Mouse (Mus musculus): ENCODE measurements around the gene Phpt1. TPM values are rescaled to one million over a fixed set of nuclear protein-coding genes. Genes with fewer than 3 reads are reported as not detected.

The Phpt1 gene
- polyA plus RNA-seq, 1 experiment from 2014 or later, result 31.2 TPM

DNA sequence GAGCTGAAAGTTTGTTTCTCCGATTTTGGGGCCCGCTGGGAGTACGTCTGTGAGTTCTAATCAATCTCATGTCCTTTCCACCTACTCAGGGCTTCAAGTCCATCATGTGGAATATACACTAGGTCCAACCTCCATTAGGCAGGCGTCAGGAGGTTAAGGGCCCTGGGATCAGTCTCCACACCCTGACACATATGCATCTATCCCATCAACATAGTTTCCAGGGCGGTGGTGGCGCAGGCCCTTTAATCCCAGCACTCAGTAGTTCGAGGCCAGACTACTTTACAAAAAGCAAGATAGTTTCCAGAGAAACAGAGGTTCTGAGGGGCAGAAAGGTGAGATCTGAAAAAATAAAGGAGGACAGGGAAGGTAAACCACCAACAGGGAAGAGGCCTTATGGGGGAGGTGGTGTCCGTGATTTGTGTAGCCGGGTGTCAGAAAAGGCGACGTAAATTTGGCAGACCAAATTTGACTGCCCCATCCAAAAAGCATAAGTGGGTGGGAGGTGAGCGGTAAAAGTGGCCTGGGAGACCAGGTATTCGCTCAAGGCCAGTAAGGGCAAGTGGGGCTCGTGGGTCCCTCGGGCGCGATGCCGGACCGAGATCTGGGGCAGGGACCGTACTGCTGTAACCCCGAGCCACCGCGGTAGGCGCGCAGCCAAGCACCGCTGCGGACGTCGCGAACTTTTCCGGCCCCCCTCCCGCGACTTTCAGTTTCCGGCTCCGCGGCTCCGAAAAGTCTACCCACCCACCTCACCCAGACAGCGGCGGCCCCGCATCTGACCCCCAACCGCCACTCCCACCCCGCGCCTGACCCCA, 28.8 kb downstream of the Phpt1 start:
- Histone ChIP-seq H3K36me3 (ENCODE audit: control insufficient read depth, insufficient read depth) (no peaks in the 10 kb centered on the region; the same call in 1 of the 2 replicates), H3K4me1 (ENCODE audit: control insufficient read depth, low read depth, low read length) (peaks cover 16% of the 10 kb centered on the region), H3K27me3 (ENCODE audit: control insufficient read depth, insufficient read depth, low read depth, low read length) (no peaks in the 10 kb centered on the region), H3K9me3 (replicated peaks; ENCODE audit: control insufficient read depth, low read length) (no peaks in the 10 kb centered on the region), H3K27ac (ENCODE audit: low read length) (peak overlapping the region; percentile 76), H3K9ac (ENCODE audit: low read depth, low read length) (peak overlapping the region; percentile 85), H3K4me2 (ENCODE audit: low read depth, low read length) (peak overlapping the region; percentile 83), H3K4me3 (ENCODE audit: low read depth, low read length) (peak overlapping the region; percentile 86)
- peak; percentile 61 for ATAC-seq (ENCODE audit: low read depth)
- 4% methylated on average over 43 of the region's 43 CpGs for WGBS (ENCODE audit: insufficient replicate concordance)

DNA sequence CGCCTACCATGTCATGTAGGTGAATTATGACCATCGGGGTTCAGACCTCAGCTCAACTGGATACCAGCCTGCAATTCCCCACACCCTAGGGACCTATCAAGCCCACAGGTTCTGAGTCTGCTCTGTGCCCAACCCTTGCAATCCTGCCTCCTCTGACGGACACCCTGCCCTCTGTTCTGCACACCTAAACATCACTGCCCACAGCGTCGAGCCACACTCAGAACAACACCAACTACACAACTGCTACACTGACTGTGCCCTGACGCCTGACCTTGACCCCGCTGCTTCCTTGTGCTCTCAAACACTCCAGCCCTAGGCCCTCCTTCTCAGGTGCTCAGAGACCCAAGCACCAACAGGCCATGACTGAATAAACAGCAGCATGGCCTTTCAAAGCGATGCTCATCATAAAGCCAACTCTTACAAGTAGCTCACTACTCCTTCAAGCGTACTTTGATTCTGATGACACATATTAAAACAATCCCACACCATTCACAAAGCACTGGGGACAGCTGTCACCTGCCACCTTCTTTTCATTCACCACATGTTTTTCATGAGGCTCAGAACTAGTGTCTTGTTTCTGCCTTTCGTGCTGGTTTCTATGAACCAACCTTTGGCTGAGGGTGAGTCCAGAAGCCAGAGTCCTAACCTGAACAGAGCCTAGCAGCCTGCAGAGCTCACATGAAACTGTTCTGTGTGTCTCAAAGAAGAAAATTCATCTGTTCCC, 33.2 kb downstream of the Phpt1 start:
- Histone ChIP-seq H3K27ac (ENCODE audit: low read length) (no peak overlapping the region), H3K9me3 (replicated peaks; ENCODE audit: control insufficient read depth, low read length) (no peaks in the 10 kb centered on the region), H3K27me3 (ENCODE audit: control insufficient read depth, insufficient read depth, low read depth, low read length) (no peaks in the 10 kb centered on the region), H3K4me1 (ENCODE audit: control insufficient read depth, low read depth, low read length) (peaks cover 12% of the 10 kb centered on the region), H3K36me3 (ENCODE audit: control insufficient read depth, insufficient read depth) (peaks cover 7% of the 10 kb centered on the region), H3K4me3 (ENCODE audit: low read depth, low read length) (no peak overlapping the region), H3K9ac (ENCODE audit: low read depth, low read length) (no peak overlapping the region), H3K4me2 (ENCODE audit: low read depth, low read length) (no peak overlapping the region)
- 76% methylated on average over 10 of the region's 10 CpGs for WGBS (ENCODE audit: insufficient replicate concordance)
- ATAC-seq (ENCODE audit: low read depth), result no peak

DNA sequence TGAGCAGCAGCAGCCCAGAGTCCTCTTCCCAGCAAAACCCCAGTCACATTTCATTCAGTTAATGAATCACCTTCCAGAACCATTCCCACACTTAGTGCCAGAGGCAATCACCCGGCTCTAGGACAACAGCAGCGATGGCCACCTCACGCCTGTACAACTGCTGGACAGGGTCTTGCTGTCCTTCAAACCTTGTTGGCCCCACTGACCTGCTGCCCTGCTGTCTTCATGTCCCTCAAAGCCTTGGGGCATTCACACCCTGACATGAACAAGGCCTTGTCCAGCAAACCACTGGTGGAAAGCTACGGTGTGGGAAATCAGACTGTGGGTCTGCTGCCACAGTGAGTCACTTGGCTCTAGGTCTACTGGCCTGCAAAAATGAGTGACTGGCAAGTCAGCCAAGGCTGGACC, 34.5 kb downstream of the Phpt1 start:
- ATAC-seq (ENCODE audit: low read depth), result no peak
- Histone ChIP-seq H3K9me3 (replicated peaks; ENCODE audit: control insufficient read depth, low read length) (no peaks in the 10 kb centered on the region), H3K9ac (ENCODE audit: low read depth, low read length) (no peak overlapping the region), H3K36me3 (ENCODE audit: control insufficient read depth, insufficient read depth) (peaks cover 16% of the 10 kb centered on the region), H3K4me3 (ENCODE audit: low read depth, low read length) (no peak overlapping the region), H3K4me1 (ENCODE audit: control insufficient read depth, low read depth, low read length) (peaks cover 6% of the 10 kb centered on the region), H3K4me2 (ENCODE audit: low read depth, low read length) (no peak overlapping the region), H3K27me3 (ENCODE audit: control insufficient read depth, insufficient read depth, low read depth, low read length) (no peaks in the 10 kb centered on the region), H3K27ac (ENCODE audit: low read length) (no peak overlapping the region)
- 86% methylated on average over 4 of the region's 4 CpGs for WGBS (ENCODE audit: insufficient replicate concordance)

DNA sequence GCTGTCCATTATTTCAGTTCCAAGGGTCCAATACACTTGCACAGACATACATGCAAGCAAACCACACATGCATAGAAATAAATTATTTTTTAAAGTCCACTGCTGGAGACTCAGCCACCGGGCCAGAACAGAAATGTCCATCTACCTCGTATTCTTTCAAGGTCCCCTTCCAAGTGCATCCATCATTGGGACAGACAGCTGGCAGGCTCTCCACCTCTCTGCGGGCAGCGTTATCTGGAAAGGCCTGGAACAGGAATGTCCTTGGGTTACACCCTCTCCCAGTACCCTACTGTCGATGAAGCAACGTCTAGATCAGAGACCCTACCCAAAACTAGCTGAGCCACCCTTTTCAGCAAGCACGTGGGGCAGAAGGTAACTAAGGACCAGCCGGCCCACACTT, 38.5 kb downstream of the Phpt1 start:
- ATAC-seq (ENCODE audit: low read depth), result no peak
- WGBS (ENCODE audit: insufficient replicate concordance), result 82% methylated on average over 8 of the region's 8 CpGs
- no peak overlapping the region for H3K4me2 ChIP-seq (ENCODE audit: low read depth, low read length)
- H3K27me3 ChIP-seq (ENCODE audit: control insufficient read depth, insufficient read depth, low read depth, low read length), result no peaks in the 10 kb centered on the region
- H3K9me3 ChIP-seq (replicated peaks; ENCODE audit: control insufficient read depth, low read length), result no peaks in the 10 kb centered on the region
- peaks cover 18% of the 10 kb centered on the region for H3K36me3 ChIP-seq (ENCODE audit: control insufficient read depth, insufficient read depth)
- H3K4me1 ChIP-seq (ENCODE audit: control insufficient read depth, low read depth, low read length), result no peaks in the 10 kb centered on the region
- H3K27ac ChIP-seq (ENCODE audit: low read length), result no peak overlapping the region
- no peak overlapping the region for H3K4me3 ChIP-seq (ENCODE audit: low read depth, low read length)
- H3K9ac ChIP-seq (ENCODE audit: low read depth, low read length), result no peak overlapping the region

DNA sequence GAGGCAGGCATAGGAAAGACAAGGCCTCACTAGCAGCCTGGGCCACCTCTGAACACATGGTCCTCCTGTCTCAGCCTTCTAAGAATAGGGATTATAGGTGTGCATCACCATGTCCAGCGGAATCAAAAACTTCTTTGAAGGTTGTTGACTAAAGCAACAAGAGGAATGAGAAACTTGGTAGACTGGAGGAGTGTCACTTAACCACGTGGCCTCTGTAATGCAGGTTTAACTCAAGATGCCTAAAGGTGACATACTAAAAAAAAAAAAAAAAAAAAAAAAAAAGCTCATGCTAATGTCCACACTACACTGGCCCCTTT, 40.2 kb downstream of the Phpt1 start:
- peaks cover 23% of the 10 kb centered on the region for H3K36me3 ChIP-seq (ENCODE audit: control insufficient read depth, insufficient read depth)
- no peak for ATAC-seq (ENCODE audit: low read depth)

DNA sequence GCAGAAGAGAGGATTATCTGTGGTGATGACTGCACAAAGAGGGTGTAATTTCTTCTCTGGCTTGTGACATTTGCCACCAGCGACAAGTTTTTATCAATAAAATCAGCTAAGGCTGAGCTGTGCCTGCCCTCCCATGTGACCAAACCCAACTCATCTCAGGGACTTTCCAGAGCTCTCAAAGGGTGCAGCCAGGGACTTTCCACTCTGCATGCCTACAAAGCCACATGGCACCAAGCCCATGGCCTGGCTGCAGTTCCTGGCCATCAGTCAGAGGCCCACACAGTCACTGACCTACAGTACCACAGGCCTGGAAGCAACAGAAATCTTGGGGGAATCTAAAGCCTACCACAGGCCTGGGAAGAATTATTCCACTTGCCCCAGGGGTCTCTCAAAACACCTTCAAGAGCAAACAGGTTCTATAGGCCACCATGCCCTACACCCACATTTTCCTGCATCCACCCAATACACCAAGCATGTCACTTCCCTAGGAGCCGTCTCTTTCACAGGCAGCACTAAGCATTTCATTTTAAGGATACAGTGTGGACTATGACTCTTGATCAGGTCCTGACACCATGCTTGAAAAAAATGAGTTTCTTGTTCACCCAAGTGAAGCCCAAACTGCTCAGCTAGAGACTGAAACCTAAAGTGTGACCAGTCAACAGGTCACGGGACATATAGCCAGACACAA, 40.7 kb downstream of the Phpt1 start:
- H3K27me3 ChIP-seq (ENCODE audit: control insufficient read depth, insufficient read depth, low read depth, low read length), result no peaks in the 10 kb centered on the region
- ATAC-seq (ENCODE audit: low read depth), result no peak
- no peak overlapping the region for H3K27ac ChIP-seq (ENCODE audit: low read length)
- H3K4me1 ChIP-seq (ENCODE audit: control insufficient read depth, low read depth, low read length), result no peaks in the 10 kb centered on the region
- no peak overlapping the region for H3K4me3 ChIP-seq (ENCODE audit: low read depth, low read length)
- H3K9me3 ChIP-seq (replicated peaks; ENCODE audit: control insufficient read depth, low read length), result no peaks in the 10 kb centered on the region
- no peak overlapping the region for H3K4me2 ChIP-seq (ENCODE audit: low read depth, low read length)
- peaks cover 23% of the 10 kb centered on the region for H3K36me3 ChIP-seq (ENCODE audit: control insufficient read depth, insufficient read depth)
- WGBS (ENCODE audit: insufficient replicate concordance), result 58% methylated on average over 3 of the region's 3 CpGs
- no peak overlapping the region for H3K9ac ChIP-seq (ENCODE audit: low read depth, low read length)

More for the DNA sequence above, 40.2 kb downstream of the Phpt1 start:
- 83% methylated on average over 2 of the region's 2 CpGs for WGBS (ENCODE audit: insufficient replicate concordance)
- Histone ChIP-seq H3K4me2 (ENCODE audit: low read depth, low read length) (no peak overlapping the region), H3K9ac (ENCODE audit: low read depth, low read length) (no peak overlapping the region), H3K4me1 (ENCODE audit: control insufficient read depth, low read depth, low read length) (no peaks in the 10 kb centered on the region), H3K27me3 (ENCODE audit: control insufficient read depth, insufficient read depth, low read depth, low read length) (no peaks in the 10 kb centered on the region), H3K4me3 (ENCODE audit: low read depth, low read length) (no peak overlapping the region), H3K27ac (ENCODE audit: low read length) (no peak overlapping the region), H3K9me3 (replicated peaks; ENCODE audit: control insufficient read depth, low read length) (no peaks in the 10 kb centered on the region)

DNA sequence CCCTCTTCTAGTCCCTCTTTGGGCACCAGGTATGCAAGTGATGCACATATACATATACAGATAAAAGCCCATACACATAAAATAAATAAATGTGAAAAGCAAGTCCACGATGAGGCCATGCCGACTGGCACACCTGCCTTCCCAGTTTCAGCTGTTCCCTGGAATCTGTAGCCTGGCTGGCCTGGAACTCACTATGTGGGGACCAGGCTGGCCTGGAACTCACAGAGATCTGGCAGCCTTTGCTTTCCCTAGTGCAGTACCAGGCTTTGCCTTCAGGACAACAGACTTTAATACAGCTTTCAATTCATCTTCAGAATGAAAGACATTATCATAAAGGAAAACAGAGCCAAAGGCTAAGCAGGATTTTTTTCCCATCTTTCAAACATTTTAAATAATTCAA, 41.3 kb downstream of the Phpt1 start:
- Histone ChIP-seq H3K36me3 (ENCODE audit: control insufficient read depth, insufficient read depth) (peaks cover 26% of the 10 kb centered on the region), H3K4me3 (ENCODE audit: low read depth, low read length) (no peak overlapping the region), H3K4me1 (ENCODE audit: control insufficient read depth, low read depth, low read length) (no peaks in the 10 kb centered on the region), H3K9me3 (replicated peaks; ENCODE audit: control insufficient read depth, low read length) (no peaks in the 10 kb centered on the region), H3K4me2 (ENCODE audit: low read depth, low read length) (no peak overlapping the region), H3K27ac (ENCODE audit: low read length) (no peak overlapping the region), H3K9ac (ENCODE audit: low read depth, low read length) (no peak overlapping the region), H3K27me3 (ENCODE audit: control insufficient read depth, insufficient read depth, low read depth, low read length) (no peaks in the 10 kb centered on the region)
- ATAC-seq (ENCODE audit: low read depth), result no peak
- WGBS (ENCODE audit: insufficient replicate concordance), result 83% methylated on average over 2 of the region's 2 CpGs

DNA sequence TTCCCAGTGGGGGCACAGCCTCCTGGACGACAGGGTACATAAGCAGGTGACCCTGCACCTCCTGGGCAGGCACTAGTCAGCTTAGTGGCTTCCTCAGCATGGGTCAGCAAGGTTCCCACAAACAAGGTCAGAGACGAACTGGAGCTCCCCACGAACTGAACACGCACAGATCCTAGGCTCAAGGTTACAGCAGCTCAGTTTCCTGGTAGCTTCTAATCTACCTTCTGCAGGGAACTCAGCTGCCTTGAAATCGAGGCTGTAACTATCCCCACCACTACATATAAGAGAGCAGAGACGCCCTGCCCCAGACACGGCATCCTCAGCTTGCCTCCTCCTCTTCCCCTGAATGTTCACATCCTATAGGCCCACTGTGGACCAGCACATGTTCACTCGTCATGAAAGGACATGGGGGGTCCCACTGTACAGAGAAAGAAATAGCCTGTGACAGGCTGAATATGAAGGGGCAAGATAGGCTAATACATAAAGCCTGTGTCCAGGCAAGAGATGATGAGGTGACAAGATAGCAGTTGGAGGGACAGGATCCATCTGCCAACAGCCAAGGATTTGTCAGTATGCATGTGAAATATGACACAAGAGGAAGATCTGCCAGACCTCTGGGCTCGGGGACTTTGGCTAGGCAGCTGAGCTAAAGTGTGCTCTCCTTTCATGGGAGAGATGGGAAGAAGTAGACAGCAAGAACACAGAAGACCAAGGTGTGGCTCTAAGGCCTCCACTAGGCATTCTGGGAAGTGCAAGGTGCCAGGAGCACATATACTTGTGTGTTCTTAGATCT, 48.3 kb downstream of the Phpt1 start:
- no peak for ATAC-seq (ENCODE audit: low read depth)
- Histone ChIP-seq H3K4me2 (ENCODE audit: low read depth, low read length) (no peak overlapping the region), H3K4me3 (ENCODE audit: low read depth, low read length) (no peak overlapping the region), H3K4me1 (ENCODE audit: control insufficient read depth, low read depth, low read length) (no peaks in the 10 kb centered on the region), H3K36me3 (ENCODE audit: control insufficient read depth, insufficient read depth) (peaks cover 50% of the 10 kb centered on the region), H3K27me3 (ENCODE audit: control insufficient read depth, insufficient read depth, low read depth, low read length) (no peaks in the 10 kb centered on the region), H3K27ac (ENCODE audit: low read length) (no peak overlapping the region), H3K9me3 (replicated peaks; ENCODE audit: control insufficient read depth, low read length) (no peaks in the 10 kb centered on the region), H3K9ac (ENCODE audit: low read depth, low read length) (no peak overlapping the region)
- 66% methylated on average over 9 of the region's 9 CpGs for WGBS (ENCODE audit: insufficient replicate concordance)
